Mouse (Mus musculus): ENCODE measurements at regions not wholly inside any gene's neighbourhood (a gene's known extent, or its start where the extent isn't known, plus 50 kb on each side); places are given as distances from the start of the nearest gene placed in this dataset.

- Histone ChIP-seq H3K4me2 (no peak overlapping the region), H3K4me1 (no peaks in the 10 kb centered on the region), H3K9me3 (no peaks in the 10 kb centered on the region), H3K27ac (no peak overlapping the region), H3K4me3 (no peak overlapping the region), H3K27me3 (replicated peaks) (no peaks in the 10 kb centered on the region), H3K36me3 (replicated peaks) (no peaks in the 10 kb centered on the region), H3K9ac (no peak overlapping the region)
- WGBS: 83% methylated on average over 2 of the region's 2 CpGs
- no peak for ATAC-seq (replicated peaks)
These were observed 97.2 kb upstream of the Rims1 start for GRCm38 (mm10) chr1:22902992-22903391.

GRCm38 (mm10) chr1:22901018-22901625, 95.3 kb upstream of the Rims1 start:
- no peaks in the 10 kb centered on the region for H3K36me3 ChIP-seq (replicated peaks)

GRCm38 (mm10) chr1:22895099-22895498, 89.3 kb upstream of the Rims1 start:
- no peak overlapping the region for H3K9ac ChIP-seq
- H3K4me1 ChIP-seq: no peaks in the 10 kb centered on the region
- no peaks in the 10 kb centered on the region for H3K36me3 ChIP-seq (replicated peaks)
- 89% methylated on average over 3 of the region's 3 CpGs for WGBS
- no peak overlapping the region for H3K4me2 ChIP-seq
- H3K4me3 ChIP-seq: no peak overlapping the region
- ATAC-seq (replicated peaks): no peak
- no peaks in the 10 kb centered on the region for H3K9me3 ChIP-seq
- H3K27ac ChIP-seq: no peak overlapping the region
- H3K27me3 ChIP-seq (replicated peaks): no peaks in the 10 kb centered on the region

More at GRCm38 (mm10) chr1:22901018-22901625, 95.3 kb upstream of the Rims1 start:
- Histone ChIP-seq H3K4me1 (no peaks in the 10 kb centered on the region), H3K9me3 (no peaks in the 10 kb centered on the region), H3K27me3 (replicated peaks) (no peaks in the 10 kb centered on the region), H3K9ac (no peak overlapping the region), H3K4me3 (no peak overlapping the region), H3K27ac (no peak overlapping the region), H3K4me2 (no peak overlapping the region)
- 84% methylated on average over 5 of the region's 5 CpGs for WGBS
- ATAC-seq (replicated peaks): no peak

DNA sequence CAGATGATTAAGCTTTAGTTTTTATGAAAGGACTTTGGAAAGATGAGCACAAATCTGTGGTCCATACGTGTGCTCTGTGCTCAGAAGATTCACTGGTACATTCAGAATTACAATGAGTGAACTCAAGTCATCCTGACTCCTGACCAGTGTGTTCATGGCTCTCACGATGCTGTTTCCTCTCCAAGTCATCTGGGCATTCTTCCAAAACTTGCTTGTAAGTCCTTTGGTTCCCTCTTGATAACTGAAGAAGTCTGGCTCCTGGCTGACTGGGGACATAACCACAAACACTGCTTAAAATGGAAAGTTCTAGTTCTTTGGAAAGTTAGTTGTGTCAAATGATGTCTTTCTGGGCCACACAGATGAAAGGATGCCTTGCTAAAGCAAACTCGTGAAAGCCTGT, 57.2 kb upstream of the Rims1 start:
- Histone ChIP-seq H3K9ac (no peak overlapping the region), H3K9me3 (no peaks in the 10 kb centered on the region), H3K4me1 (no peaks in the 10 kb centered on the region), H3K36me3 (replicated peaks) (no peaks in the 10 kb centered on the region), H3K4me2 (no peak overlapping the region), H3K27ac (no peak overlapping the region), H3K27me3 (replicated peaks) (no peaks in the 10 kb centered on the region), H3K4me3 (no peak overlapping the region)
- WGBS: 72% methylated on average over 3 of the region's 3 CpGs
- ATAC-seq (replicated peaks): no peak
